Mouse (Mus musculus): ENCODE measurements around the gene Ptprz1. TPM values are rescaled to one million over a fixed set of nuclear protein-coding genes. Genes with fewer than 3 reads are reported as not detected.

Ptprz1 gene
- polyA plus RNA-seq, 1 experiment: 0.13 TPM

DNA sequence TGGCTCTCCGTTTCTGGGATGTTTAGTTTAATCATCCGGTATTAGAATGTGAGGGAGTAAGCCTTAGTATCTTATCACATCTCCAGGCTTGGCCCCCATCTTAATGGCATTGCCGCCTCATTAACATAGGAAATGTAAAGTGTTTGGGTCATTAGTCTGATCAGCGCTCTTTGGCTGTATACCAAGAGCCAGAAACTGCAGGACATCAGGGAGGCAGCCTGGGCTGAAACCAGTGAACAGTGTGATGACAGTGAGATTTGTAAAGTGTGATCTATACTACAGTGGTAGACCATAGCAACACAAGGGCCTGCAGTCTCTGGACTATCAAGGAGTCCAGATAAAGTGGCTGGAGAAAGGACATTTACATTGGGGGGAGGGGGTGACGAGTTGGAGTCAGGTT, 62.2 kb downstream of the Ptprz1 start:
- H3K27ac ChIP-seq (ENCODE audit: insufficient read depth, low read depth, low read length): no peak overlapping the region
- 68% methylated on average over 5 of the region's 5 CpGs for WGBS
- H3K36me3 ChIP-seq (ENCODE audit: control insufficient read depth, insufficient read depth, low read length): no peaks in the 10 kb centered on the region
- H3K27me3 ChIP-seq (ENCODE audit: control insufficient read depth, insufficient read depth, low read length): no peaks in the 10 kb centered on the region
- no peak overlapping the region for H3K4me3 ChIP-seq (ENCODE audit: low read depth, low read length)
- no peaks in the 10 kb centered on the region for H3K4me1 ChIP-seq (ENCODE audit: control insufficient read depth, insufficient read depth, insufficient read length, low read length)
- TF ChIP-seq CTCF (IDR thresholded peaks at IDR 0.05; ENCODE audit: extremely low read depth, insufficient read length, insufficient replicate concordance, low read depth, low read length) (no peak), POLR2A (IDR thresholded peaks at IDR 0.05; ENCODE audit: low read depth, low read length) (no peak)

DNA sequence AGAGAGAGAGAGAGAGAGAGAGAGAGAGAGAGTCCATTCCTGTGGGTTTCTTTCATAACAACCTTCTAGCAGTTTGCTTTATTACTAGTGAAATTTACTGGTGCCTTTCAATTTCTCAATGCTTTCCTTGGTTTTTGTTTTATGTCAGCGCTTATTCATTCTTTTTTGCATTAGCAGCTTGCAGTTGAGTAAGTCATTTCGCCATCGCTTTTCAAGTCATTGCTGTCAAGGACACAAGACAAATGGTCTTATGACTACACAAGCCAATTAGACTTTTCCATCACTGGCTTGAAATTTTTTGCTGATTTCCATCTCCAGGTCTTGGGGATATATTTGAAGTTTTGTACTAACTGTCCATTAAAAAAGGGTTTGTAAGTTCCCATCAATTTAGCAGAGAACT, 68.9 kb downstream of the Ptprz1 start:
- WGBS: 92% methylated on average over 3 of the region's 3 CpGs
- TF ChIP-seq POLR2A (IDR thresholded peaks at IDR 0.05; ENCODE audit: low read depth, low read length) (no peak), CTCF (IDR thresholded peaks at IDR 0.05; ENCODE audit: extremely low read depth, insufficient read length, insufficient replicate concordance, low read depth, low read length) (no peak)
- no peaks in the 10 kb centered on the region for H3K27me3 ChIP-seq (ENCODE audit: control insufficient read depth, insufficient read depth, low read length)
- H3K36me3 ChIP-seq (ENCODE audit: control insufficient read depth, insufficient read depth, low read length): no peaks in the 10 kb centered on the region
- no peak overlapping the region for H3K4me3 ChIP-seq (ENCODE audit: low read depth, low read length)
- no peak overlapping the region for H3K27ac ChIP-seq (ENCODE audit: insufficient read depth, low read depth, low read length)
- no peaks in the 10 kb centered on the region for H3K4me1 ChIP-seq (ENCODE audit: control insufficient read depth, insufficient read depth, insufficient read length, low read length)

DNA sequence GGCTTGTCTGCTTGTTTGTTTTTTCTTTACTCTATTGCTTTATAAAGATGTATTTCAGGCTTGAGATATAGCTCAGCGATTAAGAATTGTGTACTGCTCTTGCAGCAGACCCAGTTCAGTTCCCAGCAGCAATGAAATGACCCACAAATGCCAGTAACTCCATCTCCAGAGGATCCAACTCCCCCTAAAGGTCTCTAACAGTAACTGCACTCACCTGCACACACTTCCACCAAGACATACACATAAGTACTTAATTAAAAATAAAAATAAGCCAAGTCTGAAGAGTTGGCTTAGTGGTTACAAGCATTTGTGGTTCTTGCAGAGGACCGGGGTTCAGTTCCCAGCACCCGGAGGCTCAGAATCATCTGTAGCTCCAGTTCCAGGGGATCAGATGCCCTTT, 88.1 kb downstream of the Ptprz1 start:
- 82% methylated on average over 3 of the region's 3 CpGs for WGBS
- H3K36me3 ChIP-seq (ENCODE audit: control insufficient read depth, insufficient read depth, low read length): no peaks in the 10 kb centered on the region
- H3K4me1 ChIP-seq (ENCODE audit: control insufficient read depth, insufficient read depth, insufficient read length, low read length): no peaks in the 10 kb centered on the region
- no peak for TF ChIP-seq POLR2A (IDR thresholded peaks at IDR 0.05; ENCODE audit: low read depth, low read length)
- TF ChIP-seq CTCF (IDR thresholded peaks at IDR 0.05; ENCODE audit: extremely low read depth, insufficient read length, insufficient replicate concordance, low read depth, low read length): no peak
- H3K27ac ChIP-seq (ENCODE audit: insufficient read depth, low read depth, low read length): no peak overlapping the region
- no peak overlapping the region for H3K4me3 ChIP-seq (ENCODE audit: low read depth, low read length)
- no peaks in the 10 kb centered on the region for H3K27me3 ChIP-seq (ENCODE audit: control insufficient read depth, insufficient read depth, low read length)

DNA sequence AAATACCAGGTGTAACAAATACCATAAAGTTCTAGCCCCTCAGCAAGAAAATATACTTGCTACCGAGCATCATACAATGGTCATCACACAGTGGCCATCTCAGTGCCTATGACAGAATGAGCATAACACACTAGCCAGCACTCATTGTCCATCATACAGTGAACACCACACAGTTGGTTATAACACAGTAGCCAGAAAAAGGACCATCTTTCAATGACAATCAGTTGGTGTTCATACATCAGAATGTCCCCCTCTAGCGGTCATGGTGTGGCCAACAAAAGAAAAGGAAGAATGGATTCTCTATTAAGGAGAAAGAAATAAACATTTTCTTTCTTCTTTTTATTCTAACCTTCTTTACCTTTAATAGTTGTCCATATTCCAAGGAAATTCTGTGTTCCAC, 92.8 kb downstream of the Ptprz1 start:
- 54% methylated on average over 2 of the region's 2 CpGs for WGBS
- TF ChIP-seq CTCF (IDR thresholded peaks at IDR 0.05; ENCODE audit: extremely low read depth, insufficient read length, insufficient replicate concordance, low read depth, low read length) (no peak), POLR2A (IDR thresholded peaks at IDR 0.05; ENCODE audit: low read depth, low read length) (no peak)
- no peak overlapping the region for H3K4me3 ChIP-seq (ENCODE audit: low read depth, low read length)

DNA sequence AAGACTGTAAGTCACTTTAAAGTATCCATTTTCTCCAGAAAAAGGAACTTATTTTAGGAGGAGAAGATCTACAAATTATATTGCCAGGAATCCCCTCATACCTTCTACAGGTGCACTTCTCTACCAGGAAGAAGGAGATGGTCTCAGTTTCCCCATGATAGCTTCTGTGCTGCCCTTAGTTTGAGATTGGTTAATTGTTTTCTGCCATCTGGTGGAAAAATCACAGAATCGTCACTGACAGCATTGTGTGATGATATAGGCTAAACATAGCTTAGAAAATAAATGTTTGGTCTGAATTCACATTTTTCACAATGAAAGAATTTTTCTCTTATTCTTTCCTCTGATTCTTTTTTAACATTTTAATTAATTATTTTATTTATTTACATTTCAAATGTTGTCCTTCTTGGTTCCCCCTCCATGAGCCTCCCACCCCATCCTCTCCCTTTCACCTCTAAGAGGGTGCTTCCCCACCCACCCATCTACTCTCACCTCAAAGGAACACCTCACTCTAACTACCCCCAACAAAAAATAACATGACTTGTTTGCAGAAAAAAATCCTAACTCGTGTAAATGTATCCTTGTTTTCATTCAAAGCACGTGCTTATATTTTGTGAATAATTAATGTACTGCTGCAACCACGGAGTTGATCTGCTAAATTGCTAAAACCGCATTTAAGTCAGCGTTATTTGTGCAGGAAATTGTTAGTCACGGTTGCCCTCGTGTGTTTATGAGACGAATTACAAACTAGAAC, 108.6 kb downstream of the Ptprz1 start:
- no peak overlapping the region for H3K4me3 ChIP-seq (ENCODE audit: low read depth, low read length)
- no peaks in the 10 kb centered on the region for H3K36me3 ChIP-seq (ENCODE audit: control insufficient read depth, insufficient read depth, low read length)
- no peaks in the 10 kb centered on the region for H3K27me3 ChIP-seq (ENCODE audit: control insufficient read depth, insufficient read depth, low read length)
- H3K27ac ChIP-seq (ENCODE audit: insufficient read depth, low read depth, low read length): no peak overlapping the region
- no peaks in the 10 kb centered on the region for H3K4me1 ChIP-seq (ENCODE audit: control insufficient read depth, insufficient read depth, insufficient read length, low read length)
- TF ChIP-seq CTCF (IDR thresholded peaks at IDR 0.05; ENCODE audit: extremely low read depth, insufficient read length, insufficient replicate concordance, low read depth, low read length): no peak
- WGBS: 8% methylated on average over 9 of the region's 9 CpGs

More for the DNA sequence above, 92.8 kb downstream of the Ptprz1 start:
- H3K27ac ChIP-seq (ENCODE audit: insufficient read depth, low read depth, low read length): no peak overlapping the region
- no peaks in the 10 kb centered on the region for H3K4me1 ChIP-seq (ENCODE audit: control insufficient read depth, insufficient read depth, insufficient read length, low read length)
- H3K27me3 ChIP-seq (ENCODE audit: control insufficient read depth, insufficient read depth, low read length): no peaks in the 10 kb centered on the region
- H3K36me3 ChIP-seq (ENCODE audit: control insufficient read depth, insufficient read depth, low read length): no peaks in the 10 kb centered on the region

DNA sequence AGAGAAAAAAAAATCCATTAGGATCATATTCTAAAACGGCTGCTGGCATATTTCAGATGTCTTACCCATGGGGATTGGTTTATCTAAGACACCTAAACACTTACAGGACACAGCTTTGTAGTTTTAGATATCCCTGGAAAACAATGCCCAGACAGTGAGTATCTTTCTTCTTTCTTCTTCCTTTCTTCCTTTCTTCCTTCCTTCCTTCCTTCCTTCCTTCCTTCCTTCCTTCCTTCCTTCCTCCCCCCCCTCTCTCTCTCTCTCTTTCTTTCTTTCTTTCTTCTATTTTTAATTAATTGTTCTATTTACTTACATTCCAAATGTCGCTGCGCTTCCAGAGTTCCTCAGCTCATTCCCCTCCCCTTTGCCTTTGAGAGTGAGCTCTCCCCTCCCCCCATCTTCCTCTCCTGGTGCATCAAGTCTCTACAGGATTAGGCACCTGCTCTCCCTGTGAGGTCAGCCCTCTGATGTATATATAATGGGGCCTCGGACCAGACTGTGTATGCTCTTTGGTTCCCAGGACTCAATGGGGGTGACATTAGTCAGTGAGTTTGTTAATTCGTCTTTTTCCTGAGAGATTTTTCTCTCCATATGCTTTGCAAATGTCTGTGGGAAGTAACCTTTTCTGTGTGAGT, 109.3 kb downstream of the Ptprz1 start:
- TF ChIP-seq CTCF (IDR thresholded peaks at IDR 0.05; ENCODE audit: extremely low read depth, insufficient read length, insufficient replicate concordance, low read depth, low read length) (no peak), POLR2A (IDR thresholded peaks at IDR 0.05; ENCODE audit: low read depth, low read length) (no peak)
- no peak overlapping the region for H3K4me3 ChIP-seq (ENCODE audit: low read depth, low read length)
- no peaks in the 10 kb centered on the region for H3K36me3 ChIP-seq (ENCODE audit: control insufficient read depth, insufficient read depth, low read length)
- no peak overlapping the region for H3K27ac ChIP-seq (ENCODE audit: insufficient read depth, low read depth, low read length)
- WGBS: 15% methylated on average over 5 of the region's 5 CpGs
- no peaks in the 10 kb centered on the region for H3K4me1 ChIP-seq (ENCODE audit: control insufficient read depth, insufficient read depth, insufficient read length, low read length)
- no peaks in the 10 kb centered on the region for H3K27me3 ChIP-seq (ENCODE audit: control insufficient read depth, insufficient read depth, low read length)

DNA sequence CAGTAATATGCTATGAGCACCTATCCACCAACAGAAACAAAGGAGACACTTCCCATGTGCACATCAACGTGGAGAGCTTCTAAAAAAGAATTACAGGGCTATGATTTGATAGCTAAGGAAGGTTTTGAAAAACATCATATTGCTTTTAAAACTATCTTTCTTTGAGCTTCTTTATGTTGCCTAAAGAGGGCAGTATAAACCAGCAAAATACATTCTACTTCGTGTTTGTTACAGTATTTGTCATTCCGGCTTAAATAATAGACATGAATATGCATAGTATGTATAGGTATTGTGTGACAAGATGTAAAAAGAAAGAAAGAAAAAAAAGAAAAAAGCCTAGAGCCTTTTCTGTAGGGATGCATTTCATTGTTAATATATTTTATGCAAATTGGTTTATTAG, 127.8 kb downstream of the Ptprz1 start:
- Histone ChIP-seq H3K4me3 (ENCODE audit: low read depth, low read length) (no peak overlapping the region), H3K27me3 (ENCODE audit: control insufficient read depth, insufficient read depth, low read length) (no peaks in the 10 kb centered on the region), H3K27ac (ENCODE audit: insufficient read depth, low read depth, low read length) (no peak overlapping the region), H3K4me1 (ENCODE audit: control insufficient read depth, insufficient read depth, insufficient read length, low read length) (no peaks in the 10 kb centered on the region), H3K36me3 (ENCODE audit: control insufficient read depth, insufficient read depth, low read length) (no peaks in the 10 kb centered on the region)
- 22% methylated on average over 3 of the region's 3 CpGs for WGBS
- TF ChIP-seq CTCF (IDR thresholded peaks at IDR 0.05; ENCODE audit: extremely low read depth, insufficient read length, insufficient replicate concordance, low read depth, low read length) (no peak), POLR2A (IDR thresholded peaks at IDR 0.05; ENCODE audit: low read depth, low read length) (no peak)

Measured in small intestine, adult 2 months (tissue).